Mouse (Mus musculus) kidney, adult 2 months (tissue): ENCODE results near the gene Sf1.

ENCODE experiments used
- CTCF ChIP-seq: fragments of 200-500 bp; conservative IDR thresholded peaks from 2 replicates; pipeline ENCODE4 v1.5.1; 2011; ENCODE audit warnings: low read depth, mild to moderate bottlenecking, control low read depth, low read length, moderate library complexity, mixed read lengths; ENCODE audit not compliant: insufficient read depth, insufficient read length
- POLR2A ChIP-seq: fragments of 200-500 bp; IDR thresholded peaks from one replicate; pipeline ENCODE4 v1.6.1; 2011; ENCODE audit warnings: low read depth, low read length, control low read depth

DNA sequence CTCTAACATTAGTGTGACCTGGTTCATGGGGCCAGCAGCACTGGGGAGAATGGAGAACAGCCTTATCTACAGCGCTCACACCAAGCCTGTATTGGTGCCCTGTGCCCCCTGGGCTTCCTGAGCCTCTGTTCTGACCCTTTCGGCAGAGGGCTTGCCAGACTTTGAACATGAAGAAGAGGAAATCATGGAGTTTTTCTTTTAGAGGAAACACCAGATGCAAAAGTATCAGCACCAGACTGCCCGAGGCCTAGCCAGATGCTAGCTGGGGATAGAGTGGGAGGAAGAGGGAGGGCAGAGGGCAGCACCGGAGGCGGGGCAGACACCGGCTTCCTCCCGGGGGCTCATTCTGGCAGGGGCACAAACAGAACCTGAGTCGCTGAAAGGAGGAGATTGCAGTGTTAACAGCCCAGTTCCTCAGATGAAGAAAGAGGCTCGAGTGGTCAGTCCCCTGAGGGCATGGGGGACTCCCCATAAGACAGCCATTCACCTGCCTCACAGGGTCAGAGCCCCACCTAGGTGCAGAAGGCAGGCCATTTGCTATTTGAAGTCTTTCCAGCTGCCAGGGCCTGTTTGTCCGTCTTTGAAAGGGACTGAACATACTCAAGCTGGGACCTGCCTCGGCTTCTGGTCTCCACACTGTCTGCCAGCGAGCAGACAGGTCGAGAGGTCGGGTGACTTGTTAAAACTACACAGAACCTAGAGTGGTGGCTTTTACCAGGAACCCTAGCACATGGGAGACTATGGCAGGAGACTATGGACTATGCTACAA is 14.1 kb upstream of the Sf1 start:
- TF ChIP-seq CTCF (no peak), POLR2A (no peak)
